Mouse (Mus musculus): Measurements from ENCODE around the gene Mrps25.

The Mrps25 gene

GRCm38 (mm10) chr6:92126861-92127468 is 56.9 kb downstream of the Mrps25 start:
- no peak for DNase-seq (ENCODE audit: low read depth, low spot score)

- no peak for DNase-seq (ENCODE audit: low read depth, low spot score)
Measured at GRCm38 (mm10) chr6:92124547-92124946, 59.3 kb downstream of the Mrps25 start.

Measured in mesoderm, embryonic 11.5 days (tissue).